Mouse (Mus musculus): ENCODE measurements around the gene Fndc10. TPM values are rescaled to one million over a fixed set of nuclear protein-coding genes. Genes with fewer than 3 reads are reported as not detected.

Fndc10 gene
- polyA plus RNA-seq, 1 experiment from 2014 or later, result 11.2 TPM

DNA sequence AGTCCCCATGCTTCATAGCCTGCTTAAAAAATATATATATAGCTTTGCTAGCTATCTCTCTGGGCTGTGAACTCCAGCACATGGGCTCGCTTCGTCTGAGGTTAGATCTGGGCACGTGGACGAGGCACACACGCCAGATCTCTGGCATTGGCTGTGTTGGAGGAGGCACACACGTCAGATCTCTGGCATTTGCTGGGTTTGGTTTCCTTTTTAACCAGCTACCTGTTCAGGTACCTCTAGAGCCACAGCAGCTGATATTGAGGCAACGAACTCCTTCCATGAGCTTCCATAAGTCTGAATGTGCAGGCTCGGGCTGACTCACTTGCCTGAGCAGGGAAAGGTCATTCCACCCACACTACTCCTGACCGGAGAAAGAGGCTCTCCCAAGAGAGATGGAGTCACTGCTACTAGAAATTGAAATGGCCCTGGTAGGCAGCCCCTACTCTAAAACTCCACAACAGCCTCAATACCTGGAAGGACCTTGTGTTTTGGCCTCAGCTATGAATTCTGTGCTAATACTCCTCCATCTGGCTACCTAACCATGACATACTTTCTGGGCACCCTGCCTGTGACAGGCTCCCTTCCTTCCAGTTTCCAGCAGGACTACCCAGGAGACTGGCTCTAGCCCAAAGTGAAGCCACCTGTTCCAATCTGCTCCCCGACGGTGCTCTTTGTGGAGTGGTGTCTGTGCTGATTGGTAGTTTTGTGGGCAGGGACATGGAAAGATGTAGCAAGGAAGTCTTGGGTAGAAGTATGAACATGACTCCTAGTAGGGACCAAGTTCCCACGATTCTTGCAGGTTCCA lies 3.4 kb upstream of the Fndc10 start:
- Histone ChIP-seq H3K4me3 (replicated peaks) (no peak overlapping the region), H3K4me2 (no peak overlapping the region), H3K9me3 (no peaks in the 10 kb centered on the region), H3K9ac (replicated peaks) (no peak overlapping the region), H3K27ac (no peak overlapping the region), H3K36me3 (no peaks in the 10 kb centered on the region), H3K4me1 (replicated peaks) (peaks cover 11% of the 10 kb centered on the region), H3K27me3 (peaks cover 19% of the 10 kb centered on the region)
- 86% methylated on average over 12 of the region's 12 CpGs for WGBS
- no peak for ATAC-seq (ENCODE audit: insufficient number of reproducible peaks, insufficient read depth, low FRiP score, low TSS enrichment, low read depth)

DNA sequence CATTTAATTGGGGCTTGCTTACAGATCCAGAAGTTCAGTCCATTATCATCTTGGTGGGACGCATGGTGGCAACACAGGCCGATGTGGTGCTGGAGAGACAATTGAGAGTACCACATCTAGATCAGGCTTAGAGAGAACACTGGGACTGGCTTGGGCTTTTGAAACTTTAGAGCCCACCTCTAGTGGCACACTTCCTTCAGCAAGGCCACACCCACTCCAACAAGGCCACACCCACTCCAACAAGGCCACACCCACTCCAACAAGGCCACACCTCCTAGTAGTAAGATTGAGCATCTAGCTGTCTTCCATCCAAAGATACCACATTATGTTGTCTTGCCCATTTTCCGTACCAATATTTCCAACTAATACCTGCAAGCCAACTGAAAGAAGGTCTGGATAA lies 1.7 kb upstream of the Fndc10 start:
- no peaks in the 10 kb centered on the region for H3K36me3 ChIP-seq
- H3K4me3 ChIP-seq (replicated peaks), result no peak overlapping the region
- H3K27me3 ChIP-seq, result peaks cover 25% of the 10 kb centered on the region
- H3K4me2 ChIP-seq, result no peak overlapping the region
- 98% methylated on average over 3 of the region's 3 CpGs for WGBS
- no peaks in the 10 kb centered on the region for H3K9me3 ChIP-seq
- peaks cover 16% of the 10 kb centered on the region for H3K4me1 ChIP-seq (replicated peaks)
- H3K9ac ChIP-seq (replicated peaks), result no peak overlapping the region
- no peak for ATAC-seq (ENCODE audit: insufficient number of reproducible peaks, insufficient read depth, low FRiP score, low TSS enrichment, low read depth)
- H3K27ac ChIP-seq, result no peak overlapping the region

DNA sequence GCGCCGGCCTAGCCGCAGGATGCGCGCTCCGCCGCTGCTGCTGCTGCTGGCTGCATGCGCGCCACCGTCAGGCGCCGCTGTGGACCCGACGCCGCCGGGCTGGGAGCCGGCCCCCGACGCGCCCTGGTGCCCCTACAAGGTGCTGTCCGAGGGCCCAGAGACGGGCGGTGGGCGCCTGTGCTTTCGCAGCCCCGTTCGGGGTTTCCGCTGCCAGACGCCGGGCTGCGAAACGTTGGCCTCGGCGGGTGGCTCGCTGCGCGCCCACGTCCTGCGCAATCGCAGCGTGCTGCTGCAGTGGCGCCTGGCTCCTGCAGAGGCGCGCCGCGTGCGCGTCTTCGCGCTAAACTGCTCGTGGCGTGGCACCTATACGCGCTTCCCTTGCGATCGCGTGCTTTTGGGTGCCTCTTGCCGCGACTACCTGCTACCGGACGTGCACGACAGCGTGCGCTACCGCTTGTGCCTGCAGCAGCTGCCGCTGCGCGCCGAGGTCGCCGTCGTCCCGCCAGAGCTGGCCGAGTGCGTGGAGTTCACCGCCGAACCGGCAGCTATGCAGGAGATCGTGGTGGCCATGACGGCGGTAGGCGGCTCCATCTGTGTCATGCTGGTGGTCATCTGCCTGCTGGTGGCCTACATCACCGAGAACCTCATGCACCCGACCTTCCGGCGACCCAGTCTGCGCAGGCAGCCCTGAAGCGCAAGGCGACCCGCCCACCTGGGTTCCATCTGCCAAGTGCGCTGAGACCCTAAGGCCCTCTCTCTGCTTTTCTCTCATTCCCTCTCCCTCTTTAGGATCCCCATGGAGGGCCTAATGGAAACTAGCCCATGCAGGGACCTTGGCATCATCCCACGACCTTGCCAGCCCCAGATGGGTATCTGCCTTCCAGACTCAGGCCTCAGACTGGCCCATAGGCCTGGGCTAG lies 600 bp downstream of the Fndc10 start:
- peak; percentile 27; the same call in 1 of the 2 replicates for ATAC-seq (ENCODE audit: insufficient number of reproducible peaks, insufficient read depth, low FRiP score, low TSS enrichment, low read depth)
- peak overlapping the region; percentile 79 for H3K4me3 ChIP-seq (replicated peaks)
- peaks cover 25% of the 10 kb centered on the region for H3K27me3 ChIP-seq
- H3K9me3 ChIP-seq, result no peaks in the 10 kb centered on the region
- peaks cover 16% of the 10 kb centered on the region for H3K4me1 ChIP-seq (replicated peaks)
- WGBS, result 1% methylated on average over 92 of the region's 92 CpGs
- peak overlapping the region; percentile 88 for H3K4me2 ChIP-seq
- peak overlapping the region; percentile 64; the same call in 1 of the 2 replicates for H3K27ac ChIP-seq
- no peaks in the 10 kb centered on the region for H3K36me3 ChIP-seq
- H3K9ac ChIP-seq (replicated peaks), result peak overlapping the region; percentile 83

DNA sequence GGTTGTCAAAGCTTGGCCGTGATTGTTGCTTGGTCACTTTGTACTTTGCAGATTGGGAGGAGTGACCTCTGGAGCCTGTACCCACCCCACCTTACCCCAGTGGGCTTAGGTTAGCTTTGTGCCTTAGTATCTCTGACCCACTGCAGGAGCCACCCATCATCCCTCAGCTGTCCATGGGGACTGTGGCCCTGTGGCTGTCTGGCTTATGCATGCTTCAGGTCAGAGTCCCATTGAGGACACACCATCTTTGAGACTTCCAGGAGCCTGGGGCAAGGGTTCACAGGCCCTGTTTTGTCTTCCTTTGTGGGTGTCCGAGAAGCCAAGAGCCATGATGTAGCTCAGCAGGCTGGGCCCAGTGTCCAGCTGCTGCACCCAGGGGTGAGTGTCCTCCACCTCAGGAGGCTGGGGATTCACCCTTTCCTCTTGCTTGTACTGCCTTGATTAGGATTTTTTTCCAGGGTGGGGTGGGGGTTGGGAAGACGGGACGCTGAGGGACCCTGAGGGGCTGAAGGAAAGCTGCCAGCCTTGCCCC lies 1.5 kb downstream of the Fndc10 start:
- no peak for ATAC-seq (ENCODE audit: insufficient number of reproducible peaks, insufficient read depth, low FRiP score, low TSS enrichment, low read depth)
- H3K4me2 ChIP-seq, result peak overlapping the region; percentile 88
- peaks cover 16% of the 10 kb centered on the region for H3K4me1 ChIP-seq (replicated peaks)
- peaks cover 24% of the 10 kb centered on the region for H3K27me3 ChIP-seq
- H3K9ac ChIP-seq (replicated peaks), result peak overlapping the region; percentile 83; the same call in 1 of the 2 replicates
- H3K4me3 ChIP-seq (replicated peaks), result peak overlapping the region; percentile 79
- H3K9me3 ChIP-seq, result no peaks in the 10 kb centered on the region
- no peak overlapping the region for H3K27ac ChIP-seq
- no peaks in the 10 kb centered on the region for H3K36me3 ChIP-seq
- WGBS, result 75% methylated on average over 4 of the region's 4 CpGs

DNA sequence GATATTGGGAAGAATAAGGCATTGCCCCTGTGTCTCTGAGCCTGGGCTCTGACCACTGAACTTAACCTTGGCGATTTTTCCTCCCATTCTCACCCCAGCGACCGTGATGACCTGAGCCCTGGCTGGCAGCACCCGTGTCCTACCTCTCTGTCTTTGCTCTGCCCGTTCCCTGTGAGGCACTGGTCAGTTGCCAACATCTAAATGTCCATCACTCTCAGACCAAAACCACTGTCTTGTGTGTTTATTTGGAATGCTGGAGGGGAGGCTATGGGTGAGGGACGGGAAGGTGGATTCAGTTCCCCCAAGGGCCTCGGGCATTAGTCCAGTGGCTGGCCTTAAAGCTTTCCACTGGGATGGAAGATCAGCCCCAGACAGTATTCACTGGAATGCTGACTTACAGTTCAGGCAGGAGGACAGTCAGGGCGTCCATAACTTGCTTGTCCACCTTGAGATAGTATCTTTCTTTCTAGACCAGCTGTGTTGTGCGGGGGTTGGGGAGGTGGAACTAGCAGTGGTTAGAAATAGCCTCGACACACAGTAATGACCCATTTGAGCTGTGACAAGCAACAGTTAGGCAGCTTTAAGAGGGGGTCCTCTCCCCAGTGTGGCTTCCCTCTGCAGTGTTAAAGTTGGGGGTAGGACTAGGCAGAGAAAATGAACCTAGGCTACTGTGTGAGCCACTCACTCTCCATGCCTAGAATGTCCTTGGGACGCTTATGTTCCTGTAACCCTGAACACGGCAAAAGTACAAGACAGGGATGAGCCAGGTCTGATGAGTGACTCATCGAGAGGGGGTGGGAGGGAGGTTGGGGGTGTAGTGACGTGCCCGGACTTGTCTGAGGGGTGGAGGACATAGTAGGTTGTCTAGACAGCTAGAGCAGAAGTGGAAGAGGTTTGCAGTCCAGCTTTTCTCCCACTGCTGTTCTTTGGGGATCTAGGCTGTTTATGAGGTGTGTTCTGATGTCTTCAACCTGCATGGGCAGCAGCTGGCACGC lies 2.4 kb downstream of the Fndc10 start:
- H3K9me3 ChIP-seq, result no peaks in the 10 kb centered on the region
- 0 out of 2 replicates have a peak overlapping the region, but pooled peaks have one; percentile 79 for H3K4me3 ChIP-seq (replicated peaks)

DNA sequence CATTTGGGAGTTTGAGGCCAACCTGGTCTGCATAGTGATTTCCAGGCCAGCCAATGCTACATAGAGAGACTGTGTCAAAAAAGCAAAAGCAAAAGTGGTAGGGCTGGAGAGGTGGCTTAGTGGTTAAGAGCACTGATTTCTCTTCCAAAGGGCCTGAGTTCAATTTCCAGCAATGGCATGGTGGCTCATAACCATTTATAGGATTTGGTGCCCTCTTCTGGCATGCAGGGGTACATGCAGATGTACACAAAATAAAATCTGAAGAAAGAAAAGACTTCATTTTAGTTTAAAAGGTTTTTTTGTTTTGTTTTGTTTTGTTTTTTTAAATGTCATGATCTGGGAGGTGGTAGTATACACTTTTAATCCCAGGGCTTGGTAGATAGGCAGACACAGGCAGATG lies 6.3 kb downstream of the Fndc10 start:
- Histone ChIP-seq H3K9me3 (no peaks in the 10 kb centered on the region), H3K4me1 (replicated peaks) (peaks cover 12% of the 10 kb centered on the region), H3K27ac (no peak overlapping the region), H3K9ac (replicated peaks) (no peak overlapping the region), H3K27me3 (peaks cover 9% of the 10 kb centered on the region), H3K4me3 (replicated peaks) (no peak overlapping the region), H3K36me3 (no peaks in the 10 kb centered on the region), H3K4me2 (no peak overlapping the region)
- ATAC-seq (ENCODE audit: insufficient number of reproducible peaks, insufficient read depth, low FRiP score, low TSS enrichment, low read depth), result no peak

More for the DNA sequence above, 2.4 kb downstream of the Fndc10 start:
- no peaks in the 10 kb centered on the region for H3K36me3 ChIP-seq
- peak overlapping the region; percentile 88 for H3K4me2 ChIP-seq
- H3K9ac ChIP-seq (replicated peaks), result 0 out of 2 replicates have a peak overlapping the region, but pooled peaks have one; percentile 40
- peaks cover 16% of the 10 kb centered on the region for H3K4me1 ChIP-seq (replicated peaks)
- H3K27ac ChIP-seq, result no peak overlapping the region
- H3K27me3 ChIP-seq, result peaks cover 20% of the 10 kb centered on the region
- WGBS, result 75% methylated on average over 16 of the region's 16 CpGs
- ATAC-seq (ENCODE audit: insufficient number of reproducible peaks, insufficient read depth, low FRiP score, low TSS enrichment, low read depth), result no peak

DNA sequence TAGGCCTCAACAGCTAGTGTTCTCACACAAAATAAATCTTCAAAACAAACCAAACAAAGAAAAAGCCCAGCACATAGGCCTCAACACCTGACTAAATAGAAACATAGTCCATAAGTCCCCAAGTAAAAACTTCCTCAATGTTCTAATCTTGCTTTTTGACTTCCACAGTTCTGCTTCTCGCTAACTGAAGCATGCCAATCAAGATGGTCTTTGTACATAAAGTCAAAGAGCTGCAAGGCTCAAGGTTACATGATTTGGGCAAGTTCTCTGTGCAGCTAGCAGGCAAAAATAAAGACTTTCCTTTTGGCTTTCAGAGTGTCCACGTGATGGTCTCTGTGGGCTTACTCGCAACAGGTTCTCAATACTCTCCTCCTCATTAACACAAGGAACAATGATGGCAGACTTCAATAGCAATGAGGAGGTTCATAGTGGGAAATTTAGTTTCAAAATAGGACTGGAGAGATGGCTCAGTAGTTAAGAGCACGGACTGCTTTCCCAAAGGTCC lies 9.3 kb downstream of the Fndc10 start:
- no peaks in the 10 kb centered on the region for H3K9me3 ChIP-seq
- H3K9ac ChIP-seq (replicated peaks), result no peak overlapping the region
- ATAC-seq (ENCODE audit: insufficient number of reproducible peaks, insufficient read depth, low FRiP score, low TSS enrichment, low read depth), result no peak
- no peak overlapping the region for H3K27ac ChIP-seq
- no peaks in the 10 kb centered on the region; the same call in 1 of the 2 replicates for H3K36me3 ChIP-seq
- WGBS, result 93% methylated on average over 4 of the region's 4 CpGs
- H3K4me2 ChIP-seq, result no peak overlapping the region
- peaks cover 9% of the 10 kb centered on the region for H3K4me1 ChIP-seq (replicated peaks)
- no peaks in the 10 kb centered on the region for H3K27me3 ChIP-seq
- H3K4me3 ChIP-seq (replicated peaks), result no peak overlapping the region

DNA sequence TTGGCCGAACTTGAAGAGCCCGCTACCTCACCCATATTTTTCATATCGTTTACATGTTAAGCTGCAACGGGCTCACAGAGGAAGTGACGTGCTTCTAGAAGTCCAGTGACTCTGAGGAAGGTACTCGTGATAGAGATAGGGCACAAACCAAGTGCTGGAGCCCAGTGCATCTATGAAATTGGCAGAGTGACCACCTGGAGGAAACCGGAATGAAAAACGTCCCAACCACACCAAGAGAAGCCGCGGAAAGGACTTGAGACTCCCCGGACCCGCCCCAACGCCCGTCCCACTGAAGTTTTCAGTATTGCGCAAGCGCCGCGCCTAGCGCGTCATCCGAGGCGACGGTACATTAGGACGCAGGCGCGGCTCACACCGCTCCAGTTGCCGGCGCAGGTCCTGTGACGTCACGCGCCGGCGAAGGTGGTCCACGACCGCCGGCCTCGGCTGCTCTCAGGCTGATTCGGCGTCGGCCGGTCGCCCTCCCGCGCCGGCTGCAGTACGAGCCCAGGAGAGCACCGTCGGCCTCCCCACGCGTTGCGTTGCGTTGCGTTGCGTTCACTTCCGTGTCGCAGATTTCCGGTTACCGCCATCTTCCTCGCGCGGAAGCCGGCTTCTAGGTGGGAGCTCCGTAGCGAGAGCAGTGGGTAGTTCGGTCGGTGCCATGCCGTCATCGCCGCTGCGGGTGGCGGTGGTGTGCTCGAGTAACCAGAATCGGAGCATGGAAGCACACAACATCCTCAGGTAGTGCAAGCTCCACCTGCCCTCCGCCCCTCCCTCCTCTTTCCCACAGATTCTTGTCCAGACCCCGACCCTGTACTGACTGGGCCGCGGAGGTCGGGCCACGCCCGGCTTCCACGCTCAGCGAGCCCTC lies 10.8 kb downstream of the Fndc10 start, which contains the start of gene Ssu72:
Gene Ssu72 (plus strand): TSS at position 80 of the 871 bp plus-strand sequence.
- Histone ChIP-seq H3K4me1 (replicated peaks) (peaks cover 12% of the 10 kb centered on the region), H3K4me2 (peak within 1 kb of the TSS; percentile 75), H3K4me3 (replicated peaks) (peak within 1 kb of the TSS; percentile 96), H3K27me3 (no peaks in the 10 kb centered on the region), H3K36me3 (no peaks in the 10 kb centered on the region; the same call in 1 of the 2 replicates), H3K9me3 (no peaks in the 10 kb centered on the region), H3K27ac (peak within 1 kb of the TSS; percentile 97), H3K9ac (replicated peaks) (peak within 1 kb of the TSS; percentile 92)
- peak; percentile 92 for ATAC-seq (ENCODE audit: insufficient number of reproducible peaks, insufficient read depth, low FRiP score, low TSS enrichment, low read depth)
- WGBS, result under 1% methylated on average over 82 of the region's 83 CpGs

DNA sequence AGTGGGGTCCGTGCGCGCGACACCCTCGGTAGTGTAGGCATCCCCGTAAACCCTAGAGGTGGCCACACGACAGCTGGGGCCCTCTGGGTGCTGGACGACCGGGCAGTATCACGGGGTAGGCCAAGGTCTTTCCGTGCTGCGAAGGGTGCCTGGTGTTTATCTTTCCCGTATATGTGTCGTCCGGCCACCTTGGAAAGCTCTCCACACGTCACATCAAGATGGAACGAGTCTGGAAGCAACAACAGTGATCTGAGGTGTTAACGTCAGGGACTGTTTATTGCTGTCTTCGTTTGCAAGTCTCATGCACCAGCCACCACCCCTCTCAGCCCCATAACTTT lies 11.4 kb downstream of the Fndc10 start:
- ATAC-seq (ENCODE audit: insufficient number of reproducible peaks, insufficient read depth, low FRiP score, low TSS enrichment, low read depth), result no peak

More for the DNA sequence above, 11.4 kb downstream of the Fndc10 start:
- Histone ChIP-seq H3K9me3 (no peaks in the 10 kb centered on the region), H3K4me1 (replicated peaks) (peaks cover 18% of the 10 kb centered on the region), H3K4me2 (peak overlapping the region; percentile 75), H3K27ac (peak overlapping the region; percentile 97), H3K36me3 (peaks cover under 1% of the 10 kb centered on the region; the same call in 1 of the 2 replicates), H3K27me3 (no peaks in the 10 kb centered on the region), H3K4me3 (replicated peaks) (peak overlapping the region; percentile 96), H3K9ac (replicated peaks) (peak overlapping the region; percentile 92)
- under 1% methylated on average over 19 of the region's 19 CpGs for WGBS
